Mouse (Mus musculus) brown adipose tissue, adult 24 weeks (tissue): ENCODE data around the gene Ndufv1. TPM values are rescaled to one million over a fixed set of nuclear protein-coding genes. Genes with fewer than 3 reads are reported as not detected.
"Not testable (repeated sequence)": the region's sequence is repeated elsewhere in the genome, so short reads cannot be mapped to it uniquely, and the experiment has no call there.

ENCODE experiments used
- H3K27ac ChIP-seq: fragments of 200-500 bp; replicated peaks from 2 replicates; pipeline ENCODE4 v1.5.1; 2012; ENCODE audit warnings: low read depth, mild to moderate bottlenecking, low read length
- H3K4me1 ChIP-seq: fragments of 200-500 bp; 2 replicates; pipeline ENCODE4 v1.6.1; 2012; ENCODE audit warnings: low read length, mixed read lengths; ENCODE audit not compliant: control insufficient read depth, insufficient read depth, insufficient read length
- H3K4me3 ChIP-seq: fragments of 200-500 bp; 2 replicates; pipeline ENCODE4 v1.5.1; 2012; ENCODE audit warnings: low read depth, mild to moderate bottlenecking, low read length, moderate library complexity; ENCODE audit not compliant: insufficient read depth
- polyA plus RNA-seq: library from polyadenylated mRNA; stranded (reverse); fragments of >200 nt; gene quantifications from 2 replicates; pipeline ENCODE4 v1.2.4, GENCODE M21; 2012; ENCODE audit not compliant: missing spikeins, insufficient read depth, insufficient read length

The Ndufv1 gene
- polyA plus RNA-seq, 1 experiment: 1,213 TPM

DNA sequence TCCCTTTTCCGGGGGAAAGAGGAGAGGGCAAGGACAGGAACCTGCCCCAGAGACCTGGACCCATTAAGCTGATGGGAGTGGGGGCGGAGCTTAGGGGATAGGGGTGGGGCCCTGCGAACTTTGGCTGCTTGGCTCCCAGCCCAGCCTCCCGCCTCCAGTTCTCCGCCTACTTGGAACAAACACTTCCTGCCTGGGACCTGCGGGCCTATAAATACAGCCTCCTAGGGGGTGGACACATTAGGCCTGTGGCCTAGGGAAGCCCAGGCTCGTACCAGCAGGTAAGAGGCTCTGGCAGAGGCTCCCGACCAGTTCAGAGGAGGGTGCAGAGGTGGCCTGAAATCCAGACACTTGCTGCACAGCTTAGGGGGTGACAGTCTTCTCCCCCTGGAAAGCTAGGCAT, 26.3 kb downstream of the Ndufv1 start, which contains the start of gene Acy3:
Gene Acy3, plus strand, starts transcription at position 237 of the 400 bp plus-strand sequence.
- Histone ChIP-seq H3K27ac (peak within 1 kb of the TSS; percentile 83), H3K4me1 (peaks cover 20% of the 10 kb centered on the region), H3K4me3 (peak within 1 kb of the TSS; percentile 45)

DNA sequence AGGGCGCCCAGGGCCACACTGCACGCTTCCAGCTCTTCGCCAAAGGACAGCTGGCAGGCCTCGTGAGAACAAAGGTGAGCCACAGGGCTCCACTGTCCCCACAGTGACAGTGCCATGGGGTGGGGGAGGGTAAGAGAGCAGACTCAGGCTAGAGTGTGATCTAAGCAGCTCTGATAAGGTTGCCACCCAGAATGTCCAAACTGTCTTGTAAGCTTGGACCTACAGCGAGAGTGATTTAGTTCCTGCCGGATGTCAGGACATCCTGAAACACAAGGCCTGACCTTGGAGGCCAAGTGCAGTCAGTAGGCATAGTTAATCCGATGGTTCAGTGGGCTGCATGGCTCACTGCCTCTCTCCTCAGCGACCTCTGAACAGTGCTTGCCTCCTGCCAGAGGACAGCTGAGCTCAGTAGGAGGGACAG, 27.3 kb downstream of the Ndufv1 start:
- Histone ChIP-seq H3K4me1 (peaks cover 20% of the 10 kb centered on the region), H3K27ac (peak overlapping the region; percentile 32), H3K4me3 (no peak overlapping the region)

DNA sequence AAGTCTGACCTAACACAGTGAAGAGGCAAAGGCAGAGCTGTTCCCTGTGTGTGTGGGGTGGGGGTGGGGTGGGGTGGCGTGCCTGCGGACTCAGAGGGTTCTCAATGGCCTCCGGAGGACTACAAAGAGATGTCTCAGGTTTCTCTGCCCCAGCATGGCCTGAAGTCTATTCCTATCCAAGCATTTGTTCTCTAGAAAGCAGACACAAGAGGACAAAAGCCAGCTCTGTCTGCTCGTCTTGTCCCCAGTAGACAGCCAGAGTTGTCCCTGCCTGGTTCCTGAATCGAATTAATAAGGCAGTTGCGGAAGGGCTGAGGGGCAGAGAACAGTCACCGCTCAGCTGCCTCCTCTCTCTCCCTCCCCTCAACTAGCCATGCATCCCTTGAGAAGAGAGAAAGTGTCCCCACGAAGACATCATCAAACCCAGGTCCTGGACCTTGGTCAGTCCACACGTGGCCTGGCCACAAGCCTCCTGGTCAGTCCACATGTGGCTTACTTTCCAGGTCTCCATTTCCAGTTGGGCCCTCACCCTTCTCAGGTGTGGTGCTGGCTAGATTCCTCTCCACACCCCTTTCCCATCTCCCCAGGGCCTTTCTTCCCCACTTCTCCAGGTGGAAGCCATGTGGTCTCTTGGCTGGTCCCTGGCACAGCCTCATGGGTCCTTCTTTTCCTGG, 28.9 kb downstream of the Ndufv1 start:
- no peak overlapping the region for H3K27ac ChIP-seq
- peaks cover 20% of the 10 kb centered on the region for H3K4me1 ChIP-seq
- no peak overlapping the region for H3K4me3 ChIP-seq

DNA sequence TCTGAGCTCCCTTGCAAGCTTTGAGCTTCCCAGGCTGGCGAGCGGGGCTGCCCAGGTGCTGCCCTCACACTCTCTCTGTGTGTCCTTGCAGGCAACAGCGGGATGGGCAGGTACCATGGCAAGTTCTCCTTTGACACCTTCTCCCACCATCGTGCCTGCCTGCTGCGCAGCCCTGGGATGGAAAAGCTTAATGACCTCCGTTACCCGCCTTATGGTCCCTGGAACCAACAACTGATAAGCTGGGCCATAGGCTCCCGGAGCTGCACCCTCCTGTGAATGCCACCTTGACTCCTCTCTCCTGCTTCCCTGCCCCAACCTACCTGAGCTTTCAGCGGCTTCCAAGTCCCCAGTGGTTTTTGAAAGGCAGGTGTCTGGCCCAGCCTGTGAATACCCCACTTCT, 31.7 kb downstream of the Ndufv1 start:
- no peak overlapping the region for H3K27ac ChIP-seq

DNA sequence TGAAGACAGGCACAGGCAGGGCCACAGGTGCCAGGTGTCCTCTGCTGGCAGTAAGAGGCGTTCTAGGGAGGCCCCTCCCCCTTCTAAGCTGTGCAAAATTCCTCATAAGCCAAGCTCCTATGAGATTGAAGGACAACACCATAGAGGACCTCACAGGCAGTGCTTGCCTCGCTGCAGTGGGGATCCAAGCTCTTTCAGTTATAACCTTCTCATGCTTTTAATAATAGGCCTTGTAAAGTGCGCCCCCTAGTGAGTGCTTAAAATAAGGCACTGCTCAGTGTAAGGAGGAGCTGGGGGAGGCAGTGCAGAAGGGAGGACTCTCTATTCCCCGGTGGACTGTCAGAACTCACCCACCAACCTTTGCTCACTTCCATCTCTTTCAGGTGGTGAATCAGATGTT, 32.3 kb downstream of the Ndufv1 start:
- H3K4me3 ChIP-seq: no peak overlapping the region
- H3K4me1 ChIP-seq: peaks cover 4% of the 10 kb centered on the region; the same call in 1 of the 2 replicates
- H3K27ac ChIP-seq: no peak overlapping the region

More for the DNA sequence above, 31.7 kb downstream of the Ndufv1 start:
- H3K4me1 ChIP-seq: peaks cover 10% of the 10 kb centered on the region; the same call in 1 of the 2 replicates
- H3K4me3 ChIP-seq: no peak overlapping the region

DNA sequence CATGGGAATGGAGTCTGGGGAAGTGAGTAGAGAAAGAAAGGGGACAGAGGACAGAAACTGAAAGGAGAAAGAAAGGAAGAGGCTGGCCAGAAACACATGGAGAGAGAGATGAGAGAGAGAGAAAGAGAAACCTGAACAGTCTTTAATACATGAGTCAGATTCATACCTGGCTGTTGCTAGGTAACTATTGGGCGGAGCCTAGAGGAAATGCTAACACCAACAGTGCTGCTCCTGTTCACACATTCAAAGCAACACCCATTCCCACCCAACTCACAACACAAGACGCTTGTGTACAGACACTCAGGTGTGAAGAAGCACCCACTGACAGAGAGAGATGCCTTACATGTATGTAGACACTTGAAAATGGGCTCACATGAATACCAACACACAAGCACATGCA, 36.7 kb downstream of the Ndufv1 start:
- Histone ChIP-seq H3K4me1 (0 out of 2 replicates have a peak, but pooled peaks cover 2% of the 10 kb centered on the region), H3K27ac (no peak overlapping the region), H3K4me3 (no peak overlapping the region)

GRCm38 (mm10) chr19:3974608-3975007, 38.0 kb downstream of the Ndufv1 start:
- H3K4me3 ChIP-seq, H3K4me1 ChIP-seq, H3K27ac ChIP-seq: not testable (repeated sequence)

DNA sequence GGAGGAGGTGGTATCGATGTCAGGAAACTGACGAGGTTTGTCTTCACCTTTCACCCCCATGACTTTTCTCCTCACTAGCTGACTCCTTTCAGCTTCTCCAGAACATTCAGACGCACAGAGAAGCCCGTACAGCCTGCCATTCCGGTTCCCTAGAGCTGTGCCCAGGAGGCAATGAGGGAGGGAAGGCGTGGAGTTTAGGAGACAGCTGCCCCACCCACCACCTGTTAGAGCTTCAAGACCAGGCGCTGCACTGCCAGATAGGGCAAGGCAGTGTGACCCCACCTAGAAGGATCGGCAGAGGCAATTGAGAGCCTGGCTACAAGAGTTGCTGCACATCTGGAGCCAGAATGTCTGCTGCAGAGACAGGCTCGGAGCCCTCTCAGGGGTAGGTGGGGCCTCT, 40.4 kb downstream of the Ndufv1 start, which contains the start of gene Aldh3b2:
Gene Aldh3b2, plus strand, starts transcription at position 100 of the 400 bp plus-strand sequence.
- no peak within 1 kb of the TSS for H3K4me3 ChIP-seq
- H3K4me1 ChIP-seq: 0 out of 2 replicates have a peak, but pooled peaks cover 2% of the 10 kb centered on the region

GRCm38 (mm10) chr19:3967258-3967657, 45.3 kb downstream of the Ndufv1 start:
- no peak overlapping the region for H3K4me3 ChIP-seq
- H3K27ac ChIP-seq: no peak overlapping the region
- H3K4me1 ChIP-seq: 0 out of 2 replicates have a peak, but pooled peaks cover 2% of the 10 kb centered on the region

More for the DNA sequence above, 40.4 kb downstream of the Ndufv1 start, which contains the start of gene Aldh3b2:
- H3K27ac ChIP-seq: 0 out of 2 replicates have a peak within 1 kb of the TSS, but pooled peaks have one; percentile 11

- no peak overlapping the region for H3K4me3 ChIP-seq
- no peak overlapping the region for H3K27ac ChIP-seq
- H3K4me1 ChIP-seq: no peaks in the 10 kb centered on the region
Observed at GRCm38 (mm10) chr19:3966330-3967075, 46.1 kb downstream of the Ndufv1 start.

GRCm38 (mm10) chr19:3964030-3964429, 48.6 kb downstream of the Ndufv1 start:
- Histone ChIP-seq H3K4me1 (no peaks in the 10 kb centered on the region), H3K27ac (no peak overlapping the region), H3K4me3 (no peak overlapping the region)

- no peak overlapping the region for H3K4me3 ChIP-seq
- no peak overlapping the region for H3K27ac ChIP-seq
- peaks cover 3% of the 10 kb centered on the region; the same call in 1 of the 2 replicates for H3K4me1 ChIP-seq
Observed at GRCm38 (mm10) chr19:3962469-3962868, 50.1 kb downstream of the Ndufv1 start.

DNA sequence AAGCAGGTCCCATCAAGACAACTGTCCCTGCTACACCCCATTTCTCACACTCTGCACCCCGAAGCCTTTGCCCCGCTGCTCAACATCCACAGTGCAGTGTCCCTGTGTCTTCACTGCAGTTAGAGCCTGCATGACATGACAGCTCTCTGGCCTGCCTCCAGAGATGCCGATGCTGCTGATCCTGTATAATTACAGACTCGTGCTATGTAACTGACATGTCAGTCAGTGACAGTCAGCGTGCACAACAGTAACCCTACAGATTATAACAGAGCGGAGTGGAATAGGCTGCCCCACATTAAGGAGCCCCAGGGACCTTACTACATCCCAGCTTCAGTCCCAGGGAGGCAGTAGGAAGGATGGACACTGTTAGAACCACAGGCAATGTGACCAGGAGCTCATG, 50.8 kb downstream of the Ndufv1 start:
- not testable (repeated sequence) for H3K4me3 ChIP-seq

DNA sequence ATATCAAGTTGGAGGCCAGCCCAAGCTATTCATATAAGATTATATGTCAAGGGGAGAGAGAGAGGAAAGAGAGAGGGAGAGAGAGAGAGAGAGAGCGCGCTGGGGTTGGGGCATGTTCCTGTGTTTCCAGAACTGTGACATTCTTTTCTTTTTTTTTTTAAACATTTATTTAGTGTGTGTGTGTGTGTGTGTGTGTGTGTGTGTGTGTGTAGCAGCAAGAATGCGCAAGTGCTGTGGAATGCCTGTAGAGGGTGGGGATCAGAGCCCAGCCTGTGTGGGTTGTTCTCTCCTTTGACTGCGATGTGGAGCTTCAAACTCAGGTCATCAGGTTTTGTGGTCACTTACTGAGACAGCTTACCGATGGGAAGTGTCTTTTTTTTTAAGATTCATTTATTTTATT, 52.4 kb downstream of the Ndufv1 start:
- H3K27ac ChIP-seq: no peak overlapping the region
- peaks cover 3% of the 10 kb centered on the region; the same call in 1 of the 2 replicates for H3K4me1 ChIP-seq

More for the DNA sequence above, 50.8 kb downstream of the Ndufv1 start:
- not testable (repeated sequence) for H3K4me1 ChIP-seq, H3K27ac ChIP-seq

DNA sequence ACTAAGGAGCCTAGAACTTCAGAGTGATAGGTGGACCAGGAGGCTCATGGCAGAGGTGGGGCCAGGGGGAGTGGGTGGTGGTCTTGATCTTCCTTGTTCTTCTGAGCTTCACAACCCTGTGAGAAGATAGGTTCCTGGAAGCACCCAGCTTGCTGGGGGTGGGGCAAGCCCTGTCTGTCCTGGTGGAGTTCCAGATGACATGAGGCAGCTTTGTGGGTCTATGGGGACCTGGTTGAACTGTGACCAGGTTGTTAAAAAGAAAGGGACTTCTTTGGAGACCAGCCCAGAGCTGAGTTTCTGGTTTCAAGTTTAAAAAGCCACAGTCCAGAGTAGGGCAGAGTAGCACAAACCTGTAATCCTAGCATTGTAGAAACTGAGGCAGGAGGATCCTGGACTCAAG, 53.6 kb downstream of the Ndufv1 start:
- Histone ChIP-seq H3K4me1 (peaks cover 3% of the 10 kb centered on the region; the same call in 1 of the 2 replicates), H3K27ac (no peak overlapping the region), H3K4me3 (no peak overlapping the region)

More for the DNA sequence above, 52.4 kb downstream of the Ndufv1 start:
- no peak overlapping the region for H3K4me3 ChIP-seq
